Comparison of ENCODE assay signal across 12 mouse cellular contexts in genomic region chr19:42127024-42127423, GRCm38 (mm10). TPM values are rescaled to one million over a fixed set of nuclear protein-coding genes. Genes with fewer than 3 reads are reported as not detected.
A peak's percentile ranks its signal among the peaks of the same experiment; 100 is the strongest.
DNase-seq lines count a peak whose midpoint lies in the region; ATAC-seq and TF ChIP-seq lines count a peak whose summit lies in the region.
"Had no signal": no experiment of that assay in that cellular context is flagged by ENCODE, and none has a peak within 500 bp of the region (broad histone marks: within the 10 kb centered on the region; RNA-seq: fewer than 3 reads in every experiment).

No protein-coding gene starts in this region.

- no peak for TF ChIP-seq EP300 in ES-Bruce4 (IDR thresholded peaks at IDR 0.05; ENCODE audit: insufficient read depth, low read depth, low read length)

- H3K36me3 ChIP-seq in intestine, embryonic 15.5 days: peaks cover 15% of the 10 kb centered on the region
- H3K36me3 ChIP-seq in intestine, embryonic 16.5 days (ENCODE audit: control insufficient read depth, insufficient read depth, low read length): 0 out of 2 replicates have a peak, but pooled peaks cover 3% of the 10 kb centered on the region
- H3K36me3 ChIP-seq in ES-Bruce4 (ENCODE audit: control insufficient read depth, insufficient read depth, low read length, poor library complexity, severe bottlenecking): peaks cover 16% of the 10 kb centered on the region
- H3K36me3 ChIP-seq in intestine, postnatal 0 days (ENCODE audit: control insufficient read depth, insufficient read depth): peaks cover 27% of the 10 kb centered on the region
- H3K36me3 ChIP-seq in myocyte (ENCODE audit: control insufficient read depth, insufficient read depth): peaks cover 20% of the 10 kb centered on the region

- no peak for DNase-seq in adrenal gland, adult (ENCODE audit: inconsistent age in 2 of 2, low spot score in 1 of 2)
- DNase-seq in gastrocnemius, postnatal 14 days: no peak
- DNase-seq: adrenal gland, postnatal 14 days; cerebellum, postnatal 10 days; forebrain, postnatal 0 days had no signal

- H3K27ac ChIP-seq in intestine, embryonic 15.5 days: no peak overlapping the region
- no peak overlapping the region for H3K27ac ChIP-seq in intestine, embryonic 16.5 days (ENCODE audit: low read length)
- H3K27ac ChIP-seq in ES-Bruce4 (ENCODE audit: insufficient read depth, low read length): no peak overlapping the region
- H3K27ac ChIP-seq in intestine, postnatal 0 days (ENCODE audit: low read depth, low read length): no peak overlapping the region
- H3K27ac ChIP-seq: limb, embryonic 15.5 days had no signal

- no peak overlapping the region for H3ac ChIP-seq in myocyte (ENCODE audit: control insufficient read depth, insufficient read length)

- H3K4me2 ChIP-seq in intestine, embryonic 15.5 days (replicated peaks): peak overlapping the region; percentile 88
- H3K4me2 ChIP-seq in intestine, embryonic 16.5 days (ENCODE audit: low read depth, low read length): no peak overlapping the region
- peak overlapping the region; percentile 43 for H3K4me2 ChIP-seq in intestine, postnatal 0 days (replicated peaks; ENCODE audit: low read depth)
- H3K4me2 ChIP-seq in myocyte (ENCODE audit: low read depth): peak overlapping the region; percentile 97
- H3K4me2 ChIP-seq: limb, embryonic 15.5 days had no signal

- no peak for TF ChIP-seq POLR2A in ES-Bruce4 (IDR thresholded peaks at IDR 0.05; ENCODE audit: insufficient read depth, low read length)
- no peak for TF ChIP-seq POLR2A in myocyte (IDR thresholded peaks at IDR 0.05; ENCODE audit: insufficient read length, low read depth)

- no peak for ATAC-seq in intestine, embryonic 15.5 days
- no peak for ATAC-seq in intestine, embryonic 16.5 days
- ATAC-seq in intestine, postnatal 0 days: no peak
- ATAC-seq: forebrain, postnatal 0 days had no signal

- H3K4me3 ChIP-seq in intestine, embryonic 15.5 days (replicated peaks): no peak overlapping the region
- no peak overlapping the region for H3K4me3 ChIP-seq in intestine, embryonic 16.5 days (ENCODE audit: low read length)
- peak overlapping the region; percentile 11 for H3K4me3 ChIP-seq in ES-Bruce4 (ENCODE audit: low read depth, low read length)
- no peak overlapping the region for H3K4me3 ChIP-seq in intestine, postnatal 0 days (ENCODE audit: low read depth, low read length)
- peak overlapping the region; percentile 74 for H3K4me3 ChIP-seq in myocyte

- WGBS in intestine, embryonic 15.5 days: 60% methylated on average over 5 of the region's 5 CpGs
- 64% methylated on average over 5 of the region's 5 CpGs for WGBS in intestine, embryonic 16.5 days
- WGBS in intestine, postnatal 0 days: 52% methylated on average over 5 of the region's 5 CpGs

- H3K9me3 ChIP-seq in intestine, embryonic 15.5 days: no peaks in the 10 kb centered on the region
- H3K9me3 ChIP-seq in intestine, embryonic 16.5 days (ENCODE audit: control insufficient read depth, low read length): no peaks in the 10 kb centered on the region
- H3K9me3 ChIP-seq in ES-Bruce4 (replicated peaks; ENCODE audit: control insufficient read depth, insufficient read depth, low read length, poor library complexity, severe bottlenecking): no peaks in the 10 kb centered on the region
- H3K9me3 ChIP-seq in intestine, postnatal 0 days (ENCODE audit: control insufficient read depth): no peaks in the 10 kb centered on the region
- H3K9me3 ChIP-seq: limb, embryonic 15.5 days had no signal

- peaks cover 23% of the 10 kb centered on the region; the same call in 1 of the 2 replicates for H3K4me1 ChIP-seq in intestine, embryonic 15.5 days (replicated peaks)
- peaks cover 24% of the 10 kb centered on the region for H3K4me1 ChIP-seq in intestine, embryonic 16.5 days (ENCODE audit: control insufficient read depth, insufficient read depth, low read length)
- H3K4me1 ChIP-seq in ES-Bruce4 (ENCODE audit: control insufficient read depth, insufficient read depth, low read length): peaks cover 8% of the 10 kb centered on the region
- 0 out of 2 replicates have a peak, but pooled peaks cover 3% of the 10 kb centered on the region for H3K4me1 ChIP-seq in intestine, postnatal 0 days (replicated peaks; ENCODE audit: control insufficient read depth, insufficient read depth, low read length)

- TF ChIP-seq CTCF in ES-Bruce4 (IDR thresholded peaks at IDR 0.05; ENCODE audit: low read depth, low read length): no peak
- no peak for TF ChIP-seq CTCF in intestine, postnatal 0 days (IDR thresholded peaks at IDR 0.05; ENCODE audit: low read depth)

- H3K79me2 ChIP-seq in myocyte (ENCODE audit: control insufficient read depth, insufficient read depth): peaks cover 32% of the 10 kb centered on the region

- no peak overlapping the region for H3K9ac ChIP-seq in intestine, embryonic 15.5 days
- H3K9ac ChIP-seq in intestine, embryonic 16.5 days (ENCODE audit: low read depth, low read length): no peak overlapping the region
- peak overlapping the region; percentile 86 for H3K9ac ChIP-seq in ES-Bruce4 (ENCODE audit: low read depth, poor library complexity, severe bottlenecking)
- no peak overlapping the region for H3K9ac ChIP-seq in intestine, postnatal 0 days (ENCODE audit: low read depth, low read length)
- H3K9ac ChIP-seq: forebrain, postnatal 0 days; limb, embryonic 15.5 days had no signal

- intact Hi-C loops in gastrocnemius, postnatal 14 days (cut with DNase I; ENCODE audit: low total_unique reads): no loop called here

- H3K27me3 ChIP-seq in intestine, embryonic 15.5 days (replicated peaks): no peaks in the 10 kb centered on the region
- no peaks in the 10 kb centered on the region for H3K27me3 ChIP-seq in intestine, embryonic 16.5 days (replicated peaks; ENCODE audit: control insufficient read depth, insufficient read depth, low read length)
- H3K27me3 ChIP-seq in ES-Bruce4 (ENCODE audit: control insufficient read depth, insufficient read depth, low read length, poor library complexity, severe bottlenecking) (no peaks in the 10 kb centered on the region), myocyte (ENCODE audit: control insufficient read depth, insufficient read depth, insufficient read length) (no peaks in the 10 kb centered on the region)
- H3K27me3 ChIP-seq in intestine, postnatal 0 days (replicated peaks; ENCODE audit: control insufficient read depth, insufficient read depth, low read length): no peaks in the 10 kb centered on the region
- H3K27me3 ChIP-seq: limb, embryonic 15.5 days had no signal

TF ChIP-seq in myocyte, 11 proteins besides CTCF, POLR2A, EP300 and RAD21:
- TF ChIP-seq MYOD1 (IDR thresholded peaks at IDR 0.05; ENCODE audit: control insufficient read depth in 1 of 3, insufficient read length in 2 of 3, low read depth in 2 of 3): no peak
- TF ChIP-seq E2F4 (IDR thresholded peaks at IDR 0.05; ENCODE audit: insufficient read depth): no peak
- no peak for TF ChIP-seq POLR2AphosphoS2 (IDR thresholded peaks at IDR 0.05; ENCODE audit: insufficient read length, low read depth)
- TF ChIP-seq CEBPB (IDR thresholded peaks at IDR 0.05; ENCODE audit: insufficient read depth, poor library complexity, severe bottlenecking): no peak
- TF ChIP-seq TCF3 (IDR thresholded peaks at IDR 0.05; ENCODE audit: insufficient read length, low read depth): no peak
- no peak for TF ChIP-seq TCF12 (IDR thresholded peaks at IDR 0.05; ENCODE audit: insufficient read depth, poor library complexity, severe bottlenecking)
- TF ChIP-seq USF1 (IDR thresholded peaks at IDR 0.05; ENCODE audit: low read depth): no peak
TF ChIP-seq in myocyte: peak in this region for 0.

RNA-seq across cellular contexts. Expression of gene Avpi1, which starts 1.8 kb away (rescaled TPM):
- 36.4 and 40.7 TPM in 2 replicates for polyA plus RNA-seq in intestine, embryonic 15.5 days (2015; fragmentation: Nextera tagmentation; extraction: Ambion mirVana)
- 41.5 and 43.8 TPM in 2 replicates for polyA plus RNA-seq in intestine, embryonic 16.5 days (2015; fragmentation: Nextera tagmentation; extraction: Ambion mirVana)
- 44.7 and 49.2 TPM in 2 replicates for polyA plus RNA-seq in ES-Bruce4 (2011; ENCODE audit: insufficient read depth, insufficient read length, low read depth, missing spikeins)
- polyA plus RNA-seq in intestine, postnatal 0 days (2015; fragmentation: Nextera tagmentation; extraction: Ambion mirVana): 39.8 and 40.5 TPM in 2 replicates
- 128 TPM for polyA plus RNA-seq in myocyte (2012; fragmentation: generic; extraction: Trizol)
- total RNA-seq in gastrocnemius, postnatal 14 days (2021): 10 to 100 TPM; 10.5 to 11.0 TPM

RNA-seq across cellular contexts. Expression of gene Marveld1, which starts 20.2 kb away (rescaled TPM):
- 9.4 and 12.3 TPM in 2 replicates for polyA plus RNA-seq in intestine, embryonic 15.5 days (2015; fragmentation: Nextera tagmentation; extraction: Ambion mirVana)
- polyA plus RNA-seq in intestine, embryonic 16.5 days (2015; fragmentation: Nextera tagmentation; extraction: Ambion mirVana): 4.4 and 4.6 TPM in 2 replicates
- 15.0 and 17.7 TPM in 2 replicates for polyA plus RNA-seq in ES-Bruce4 (2011; ENCODE audit: insufficient read depth, insufficient read length, low read depth, missing spikeins)
- 9.0 and 9.6 TPM in 2 replicates for polyA plus RNA-seq in intestine, postnatal 0 days (2015; fragmentation: Nextera tagmentation; extraction: Ambion mirVana)
- polyA plus RNA-seq in myocyte (2012; fragmentation: generic; extraction: Trizol): 36.1 TPM
- 10 to 100 TPM; 11.4 to 13.9 TPM for total RNA-seq in gastrocnemius, postnatal 14 days (2021)

RNA-seq across cellular contexts. Expression of gene Zfyve27, which starts 36.7 kb away (rescaled TPM):
- 20.6 and 21.5 TPM in 2 replicates for polyA plus RNA-seq in intestine, embryonic 15.5 days (2015; fragmentation: Nextera tagmentation; extraction: Ambion mirVana)
- 19.0 and 20.6 TPM in 2 replicates for polyA plus RNA-seq in intestine, embryonic 16.5 days (2015; fragmentation: Nextera tagmentation; extraction: Ambion mirVana)
- polyA plus RNA-seq in ES-Bruce4 (2011; ENCODE audit: insufficient read depth, insufficient read length, low read depth, missing spikeins) (24.4 and 25.0 TPM in 2 replicates), myocyte (2012; fragmentation: generic; extraction: Trizol) (22.4 TPM)
- 13.3 and 14.7 TPM in 2 replicates for polyA plus RNA-seq in intestine, postnatal 0 days (2015; fragmentation: Nextera tagmentation; extraction: Ambion mirVana)
- total RNA-seq in gastrocnemius, postnatal 14 days (2021): 10 to 100 TPM; 11.9 to 14.4 TPM

RNA-seq across cellular contexts. Expression of gene Pi4k2a, which starts 36.8 kb away (rescaled TPM):
- 23.4 and 23.6 TPM in 2 replicates for polyA plus RNA-seq in intestine, embryonic 15.5 days (2015; fragmentation: Nextera tagmentation; extraction: Ambion mirVana)
- 6.4 and 6.6 TPM in 2 replicates for polyA plus RNA-seq in intestine, embryonic 16.5 days (2015; fragmentation: Nextera tagmentation; extraction: Ambion mirVana)
- polyA plus RNA-seq in ES-Bruce4 (2011; ENCODE audit: insufficient read depth, insufficient read length, low read depth, missing spikeins) (27.2 and 30.4 TPM in 2 replicates), myocyte (2012; fragmentation: generic; extraction: Trizol) (37.5 TPM)
- polyA plus RNA-seq in intestine, postnatal 0 days (2015; fragmentation: Nextera tagmentation; extraction: Ambion mirVana): 47.2 and 52.2 TPM in 2 replicates
- total RNA-seq in gastrocnemius, postnatal 14 days (2021): 10 to 100 TPM; 14.0 to 14.7 TPM

RNA-seq across cellular contexts. Expression of gene Morn4, which starts 40.9 kb away (rescaled TPM):
- 15.4 and 16.5 TPM in 2 replicates for polyA plus RNA-seq in intestine, embryonic 15.5 days (2015; fragmentation: Nextera tagmentation; extraction: Ambion mirVana)
- 13.9 and 15.8 TPM in 2 replicates for polyA plus RNA-seq in intestine, embryonic 16.5 days (2015; fragmentation: Nextera tagmentation; extraction: Ambion mirVana)
- polyA plus RNA-seq in ES-Bruce4 (2011; ENCODE audit: insufficient read depth, insufficient read length, low read depth, missing spikeins): 18.8 and 19.6 TPM in 2 replicates
- 14.5 and 15.9 TPM in 2 replicates for polyA plus RNA-seq in intestine, postnatal 0 days (2015; fragmentation: Nextera tagmentation; extraction: Ambion mirVana)
- polyA plus RNA-seq in myocyte (2012; fragmentation: generic; extraction: Trizol): 32.3 TPM
- 1 to 10 TPM; 1.7 to 1.9 TPM for total RNA-seq in gastrocnemius, postnatal 14 days (2021)
- total RNA-seq: monocyte, adult 5-6 weeks had no signal

Comparison
In these comparisons a context has a peak if more than half of its experiments do, and no peak if none do; other contexts are left out.
1. H3K4me3 ChIP-seq: peak in ES-Bruce4 (single experiment) and myocyte (single experiment); none in intestine, embryonic 15.5 days (single experiment), intestine, embryonic 16.5 days (single experiment) and intestine, postnatal 0 days (single experiment).